Mouse (Mus musculus) lung, postnatal 36 days (tissue): ENCODE measurements around the gene Mertk.

Source experiments
- DNase-seq: peaks from one replicate; pipeline ENCODE4 v3.0.0; 2022; ENCODE audit warnings: mixed read lengths

The Mertk gene

GRCm38 (mm10) chr2:128770557-128770956 is 71.8 kb downstream of the Mertk start:
- no peak for DNase-seq

DNA sequence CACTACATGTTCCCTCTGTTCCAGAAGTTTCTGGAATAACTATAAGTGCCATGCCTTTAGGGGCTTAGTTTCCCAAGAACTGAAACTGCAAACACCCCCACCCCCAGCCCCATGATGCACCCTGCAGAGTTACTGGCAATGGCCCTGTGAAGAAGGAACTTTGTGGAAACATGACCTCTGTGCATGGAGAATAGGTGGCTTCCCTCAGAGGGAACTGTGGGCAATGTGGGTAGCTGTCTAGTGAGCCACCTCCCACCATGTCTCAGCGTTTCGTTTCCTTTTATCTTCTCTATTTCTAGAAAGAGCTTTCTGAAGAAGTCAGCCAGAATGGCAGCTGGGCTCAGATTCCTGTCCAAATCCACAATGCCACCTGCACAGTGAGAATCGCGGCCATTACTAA is 72.3 kb downstream of the Mertk start:
- peak; percentile 35 for DNase-seq

GRCm38 (mm10) chr2:128771750-128772338 is 73.1 kb downstream of the Mertk start:
- no peak for DNase-seq

DNA sequence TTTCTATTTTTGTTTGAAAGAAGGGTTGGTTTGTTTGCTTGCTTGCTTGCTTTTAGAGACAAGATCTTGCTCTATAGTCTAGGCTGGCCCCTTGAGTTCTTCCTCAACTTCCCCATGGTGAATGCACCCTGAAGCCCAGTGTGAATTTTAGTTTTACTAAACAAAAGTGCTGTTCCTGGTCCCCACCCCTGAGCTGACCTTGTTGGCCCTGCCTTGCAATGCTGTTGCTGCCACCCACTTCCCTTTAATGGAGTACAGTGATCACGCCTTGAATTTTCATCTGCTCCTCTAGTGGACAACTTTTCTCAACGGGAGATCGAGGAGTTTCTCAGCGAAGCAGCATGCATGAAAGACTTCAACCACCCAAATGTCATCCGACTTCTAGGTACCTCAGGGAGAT is 83.5 kb downstream of the Mertk start:
- peak; percentile 13 for DNase-seq

DNA sequence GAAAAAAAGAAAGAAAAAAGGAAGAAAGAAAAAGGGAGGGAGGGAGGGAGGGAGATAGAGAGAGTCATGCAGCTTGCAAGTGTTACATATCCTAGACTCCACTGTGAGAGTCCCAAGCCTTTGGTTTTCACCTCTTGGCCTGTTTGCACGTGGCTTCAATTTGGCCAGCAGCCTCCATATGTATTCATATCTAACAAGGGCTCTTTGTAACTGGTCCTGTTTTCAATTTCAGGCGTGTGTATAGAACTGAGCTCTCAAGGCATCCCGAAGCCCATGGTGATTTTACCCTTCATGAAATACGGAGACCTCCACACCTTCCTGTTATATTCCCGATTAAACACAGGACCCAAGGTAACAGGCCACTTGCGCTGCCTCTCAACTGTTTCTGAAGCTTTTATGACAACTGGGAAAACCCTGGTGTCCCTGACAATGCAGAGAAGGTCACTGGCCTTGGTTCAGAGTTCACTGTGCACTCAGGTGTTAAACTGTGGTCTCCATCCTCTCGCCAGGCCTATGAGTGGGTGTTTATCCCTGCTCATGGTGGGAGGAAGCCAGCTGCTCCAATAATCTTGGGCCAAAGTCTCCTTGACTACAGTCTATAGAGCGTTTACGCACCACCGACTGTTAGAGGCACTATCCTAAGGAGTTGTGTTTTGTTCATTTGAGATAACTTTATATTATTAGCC is 85.0 kb downstream of the Mertk start:
- DNase-seq = no peak

GRCm38 (mm10) chr2:128784814-128785213 is 86.1 kb downstream of the Mertk start:
- no peak for DNase-seq

- DNase-seq = no peak
Observed at GRCm38 (mm10) chr2:128786341-128786740, 87.6 kb downstream of the Mertk start.

- DNase-seq = no peak
Observed at GRCm38 (mm10) chr2:128786795-128787194, 88.0 kb downstream of the Mertk start.

GRCm38 (mm10) chr2:128787805-128788204 is 89.0 kb downstream of the Mertk start:
- no peak for DNase-seq

DNA sequence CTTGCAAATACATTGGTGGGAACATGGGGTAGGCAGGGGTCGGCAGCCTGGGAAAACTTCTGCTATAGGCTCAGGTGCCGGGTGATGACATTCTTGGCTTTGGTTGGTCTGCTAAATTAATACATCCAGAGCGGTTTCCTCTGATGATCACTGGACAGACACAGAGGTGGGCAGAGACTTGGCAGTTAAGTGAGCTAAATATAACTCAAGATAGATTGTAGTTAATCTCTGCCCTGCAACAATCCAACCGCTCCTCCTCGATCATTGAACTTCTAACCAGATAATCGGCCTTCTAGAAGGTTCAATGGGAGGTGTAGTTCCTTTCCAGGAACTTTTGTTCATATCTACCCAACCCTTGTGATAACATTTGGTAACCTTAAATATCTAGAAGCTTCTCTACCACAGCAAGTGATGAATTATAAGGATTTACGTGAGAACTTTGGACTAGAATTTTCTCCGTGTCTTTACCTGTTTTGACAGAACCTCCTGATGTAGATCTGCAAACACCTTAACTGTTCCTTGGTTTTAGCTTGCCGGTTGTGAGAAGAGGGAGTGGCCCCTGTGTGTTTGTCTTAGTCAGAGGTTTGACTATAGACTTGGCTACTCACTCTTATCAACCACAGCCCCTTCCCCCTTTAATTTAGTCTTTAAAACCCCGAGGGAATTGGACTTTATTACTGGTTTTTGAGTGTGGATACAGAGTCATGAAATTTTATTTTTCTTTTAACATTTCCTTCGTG is 92.3 kb downstream of the Mertk start:
- no peak for DNase-seq

- DNase-seq = no peak
Observed at GRCm38 (mm10) chr2:128793958-128794357, 95.2 kb downstream of the Mertk start.

DNA sequence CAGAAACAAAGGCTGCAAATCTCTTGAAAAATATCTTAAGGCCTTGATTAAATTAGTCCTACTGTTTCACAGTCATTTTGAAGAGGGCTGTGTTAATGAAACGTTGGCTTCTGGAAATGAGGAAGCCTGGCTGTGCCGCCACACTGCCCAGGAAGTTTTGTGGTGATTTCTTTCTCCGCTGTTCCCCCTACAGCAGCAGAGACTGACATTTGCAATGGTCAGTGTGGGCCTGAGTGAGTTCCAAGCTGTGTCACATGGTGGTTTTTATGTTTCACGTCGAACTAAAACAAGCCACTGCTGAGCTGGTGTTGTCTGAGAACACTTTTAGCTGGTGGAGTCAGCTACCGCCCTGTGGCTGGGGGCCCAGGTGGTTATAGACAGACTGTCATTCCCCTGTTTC is 97.7 kb downstream of the Mertk start:
- DNase-seq = peak; percentile 15

- no peak for DNase-seq
Observed at GRCm38 (mm10) chr2:128803441-128803840, 104.7 kb downstream of the Mertk start.

GRCm38 (mm10) chr2:128805341-128805740 is 106.6 kb downstream of the Mertk start:
- DNase-seq = no peak

DNA sequence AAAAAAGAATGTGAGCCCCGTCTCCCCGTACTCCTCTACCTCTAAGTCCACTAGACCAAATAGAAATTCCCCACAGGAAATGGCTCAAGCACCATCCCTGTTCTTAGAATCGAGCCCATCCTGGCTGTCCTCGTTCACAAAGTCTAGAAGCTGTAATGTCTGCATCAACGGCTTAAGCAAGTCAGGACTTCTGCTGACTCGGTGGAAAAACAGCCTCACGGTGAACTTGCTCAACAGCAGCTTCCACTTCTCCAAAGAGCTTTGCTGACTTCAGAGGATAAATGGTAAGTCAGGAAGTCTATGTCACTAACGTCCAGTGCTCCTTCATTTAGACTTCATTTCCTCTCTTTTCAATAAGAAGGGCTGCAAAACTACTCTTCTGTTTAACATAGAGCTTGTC is 107.8 kb downstream of the Mertk start:
- DNase-seq = peak; percentile 38

GRCm38 (mm10) chr2:128812761-128813160 is 114.0 kb downstream of the Mertk start:
- DNase-seq = no peak

DNA sequence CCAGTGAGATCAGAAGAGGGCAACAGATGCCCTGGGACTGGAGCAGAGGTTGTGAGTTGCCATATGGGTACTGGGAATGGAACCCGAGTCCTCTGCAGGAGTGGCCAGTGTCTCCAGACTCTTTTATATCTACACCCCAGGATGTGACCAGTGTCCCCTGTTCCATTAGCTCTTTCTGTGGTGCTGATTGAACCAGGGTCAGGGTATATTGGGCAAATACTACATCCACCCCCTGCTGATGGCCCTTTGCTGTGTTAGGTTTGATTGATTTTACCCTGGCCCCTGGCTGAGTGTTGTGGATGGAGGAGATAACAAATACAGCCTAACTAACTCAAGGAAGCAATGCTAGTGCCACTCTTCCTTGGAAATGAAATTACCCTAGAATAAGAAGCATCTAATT is 117.6 kb downstream of the Mertk start:
- no peak for DNase-seq

DNA sequence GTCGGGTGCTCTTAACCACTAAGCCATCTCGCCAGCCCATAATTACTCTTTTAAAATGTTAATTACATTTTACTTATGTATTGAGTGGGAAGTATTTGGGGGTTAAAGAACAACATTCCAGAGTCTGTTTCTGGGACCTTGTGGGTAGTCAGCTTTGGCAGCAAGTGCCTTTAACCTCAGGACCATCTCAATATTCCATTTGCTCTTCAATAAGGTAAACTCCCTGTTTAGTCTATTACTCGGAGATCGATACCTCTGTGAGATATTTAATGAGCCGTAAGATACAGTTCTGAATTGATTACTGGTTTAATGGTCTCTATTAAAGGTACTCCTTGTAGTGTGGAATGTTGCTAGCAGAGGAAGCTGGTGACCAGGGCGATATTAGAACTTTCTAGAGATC is 118.2 kb downstream of the Mertk start:
- no peak for DNase-seq

DNA sequence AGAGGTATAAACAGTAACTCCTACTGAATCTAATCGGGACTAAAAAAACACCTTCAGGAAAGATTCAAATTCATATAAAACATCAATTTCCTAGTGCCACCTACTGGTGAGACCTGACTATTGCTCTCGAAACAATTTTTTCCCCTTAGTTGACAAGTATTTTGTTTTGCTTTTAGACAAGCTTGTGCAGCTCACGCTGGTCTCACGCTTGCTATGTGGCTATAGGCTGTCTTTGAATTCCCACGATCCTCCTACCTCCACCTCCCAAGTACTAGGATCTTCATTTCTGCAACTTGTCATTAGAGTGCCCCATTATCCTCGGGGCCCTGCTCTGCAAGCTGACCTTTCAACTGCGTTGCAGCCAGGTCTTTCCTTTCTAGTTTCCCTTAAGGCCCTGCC is 118.6 kb downstream of the Mertk start:
- DNase-seq = peak; percentile 89

DNA sequence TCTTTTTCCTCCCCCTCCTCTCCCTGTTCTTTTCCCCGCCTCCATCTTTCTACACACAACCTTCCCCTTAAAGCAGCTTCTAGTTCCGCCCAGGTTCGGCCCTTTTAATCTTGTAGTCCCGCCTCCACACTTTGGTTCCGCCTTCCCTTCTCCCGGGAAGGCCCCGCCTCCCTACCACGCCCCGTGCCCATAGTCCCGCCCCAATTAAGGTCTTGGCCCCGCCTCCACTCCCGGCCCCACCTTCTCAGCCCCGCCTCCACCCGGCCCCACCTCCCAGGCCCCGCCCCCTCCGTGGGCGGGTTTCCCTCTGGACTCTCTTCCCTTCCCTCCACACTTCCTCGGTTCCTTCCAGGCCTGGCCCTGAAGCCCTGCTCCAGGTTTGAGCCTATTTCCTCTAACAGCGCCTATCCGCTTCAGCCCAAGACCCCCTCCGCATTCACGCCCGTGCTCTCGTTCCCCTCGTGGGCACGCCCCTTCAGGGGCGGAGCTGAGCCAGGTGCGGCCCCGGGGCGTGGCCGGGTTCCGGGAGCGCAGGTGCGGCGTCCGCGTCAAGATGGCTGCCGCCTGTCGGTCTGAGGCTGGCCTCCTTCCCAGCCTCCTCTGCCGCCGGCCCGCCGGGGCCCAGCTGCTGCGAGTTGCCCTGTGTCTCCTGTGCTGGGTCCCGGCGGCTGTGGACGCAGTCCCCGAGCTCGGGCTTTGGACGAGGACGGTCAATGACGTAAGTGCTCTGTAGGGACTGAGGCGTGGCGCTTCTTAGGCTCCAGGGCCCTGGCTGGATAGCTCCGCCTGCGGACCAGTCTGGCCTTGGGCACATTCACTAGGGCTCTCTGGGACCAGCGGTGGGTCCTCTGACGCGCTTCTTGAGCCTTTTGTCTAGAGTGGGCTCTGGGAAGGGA is 119.3 kb downstream of the Mertk start, which contains the start of gene Tmem87b:
TSS of gene Tmem87b (plus strand) at position 333 of the 896 bp plus-strand sequence.
- peak; percentile 95 for DNase-seq

DNA sequence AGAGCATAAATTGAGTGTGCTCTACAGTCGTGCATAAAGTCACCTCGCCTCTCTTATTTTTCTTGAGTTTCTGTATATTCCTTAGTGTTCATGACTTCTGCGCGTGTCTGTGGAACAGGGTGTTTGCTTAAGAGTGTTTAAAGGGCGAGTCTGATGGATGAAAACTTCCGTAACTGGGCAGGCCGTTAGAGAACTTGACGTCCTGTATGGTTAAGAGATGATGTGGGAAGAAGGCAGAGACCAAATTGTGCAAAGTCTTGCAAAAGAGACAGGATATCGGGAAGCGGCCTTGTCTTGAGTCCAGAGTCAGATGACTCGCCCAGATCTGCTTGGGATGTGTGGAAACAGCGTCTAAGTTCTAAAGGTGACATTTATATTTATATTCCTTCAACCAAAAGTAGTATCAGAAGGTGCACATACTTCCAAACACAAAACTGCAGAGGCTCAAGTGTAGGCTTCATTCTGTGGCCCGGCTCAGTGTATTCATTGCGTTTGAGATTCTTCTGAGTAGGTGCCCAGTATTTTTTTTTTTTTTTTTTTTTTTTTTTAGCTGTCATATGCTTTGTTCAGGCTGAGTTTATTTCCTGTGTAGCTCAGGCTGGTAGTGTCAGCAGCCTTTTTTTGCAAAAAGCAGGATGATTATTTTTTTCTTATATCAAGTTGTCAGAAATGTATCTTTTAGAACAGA is 120.3 kb downstream of the Mertk start:
- DNase-seq = peak; percentile 73

- no peak for DNase-seq
Observed at GRCm38 (mm10) chr2:128820631-128821030, 121.9 kb downstream of the Mertk start.
